Mouse (Mus musculus) forebrain, embryonic 15.5 days (tissue): ENCODE results near the gene Gm13539. TPM values are rescaled to one million over a fixed set of nuclear protein-coding genes. Genes with fewer than 3 reads are reported as not detected.
"Not testable (repeated sequence)": the region's sequence is repeated elsewhere in the genome, so short reads cannot be mapped to it uniquely, and the experiment has no call there.

Source experiments
- ATAC-seq: fragments of 200-750 bp; cut with Nextera tagmentation; replicated peaks from 2 replicates; pipeline ENCODE4 v1.8.0; 2017; ENCODE audit warnings: mild to moderate bottlenecking, moderate TSS enrichment, moderate library complexity
- H3K27ac ChIP-seq: fragments of 300-500 bp; sonication (generic); replicated peaks from 2 replicates; pipeline ENCODE4 v1.5.1; 2015; ENCODE audit warnings: mild to moderate bottlenecking, inconsistent platforms
- H3K27me3 ChIP-seq: fragments of 300-500 bp; sonication (generic); 2 replicates; pipeline ENCODE4 v1.6.1; 2015; ENCODE audit warnings: inconsistent platforms
- H3K36me3 ChIP-seq: fragments of 300-500 bp; sonication (generic); 2 replicates; pipeline ENCODE4 v1.6.1; 2015; ENCODE audit warnings: mild to moderate bottlenecking, inconsistent platforms
- H3K4me1 ChIP-seq: fragments of 300-500 bp; sonication (generic); 2 replicates; pipeline ENCODE4 v1.6.1; 2015; ENCODE audit warnings: inconsistent platforms
- H3K4me2 ChIP-seq: fragments of 300-500 bp; sonication (generic); replicated peaks from 2 replicates; pipeline ENCODE4 v1.6.1; 2015; ENCODE audit warnings: mild to moderate bottlenecking, inconsistent platforms
- H3K4me3 ChIP-seq: fragments of 300-500 bp; sonication (generic); 2 replicates; pipeline ENCODE4 v1.5.1; 2015; ENCODE audit warnings: mild to moderate bottlenecking, inconsistent platforms
- H3K9ac ChIP-seq: fragments of 300-500 bp; sonication (generic); replicated peaks from 2 replicates; pipeline ENCODE4 v1.6.1; 2015; ENCODE audit warnings: mild to moderate bottlenecking, inconsistent platforms
- H3K9me3 ChIP-seq: fragments of 300-500 bp; sonication (generic); 2 replicates; pipeline ENCODE4 v1.6.1; 2016; ENCODE audit warnings: inconsistent platforms
- WGBS: fragments of 180-500 bp; shearing (Covaris S2); methylation state at CpG from one replicate; pipeline ENCODE4 v1.1.7; 2015; ENCODE audit warnings: mixed read lengths; 5-methylcytosine and 5-hydroxymethylcytosine counted together
- polyA plus RNA-seq: library from polyadenylated mRNA; unstranded; fragments of >200 nt; fragmentation: Nextera tagmentation; extraction: Ambion mirVana; gene quantifications from 2 replicates; pipeline ENCODE4 v1.2.1, GENCODE M21; 2015

Gene Gm13539
- polyA plus RNA-seq = not detected in 2 replicates

DNA sequence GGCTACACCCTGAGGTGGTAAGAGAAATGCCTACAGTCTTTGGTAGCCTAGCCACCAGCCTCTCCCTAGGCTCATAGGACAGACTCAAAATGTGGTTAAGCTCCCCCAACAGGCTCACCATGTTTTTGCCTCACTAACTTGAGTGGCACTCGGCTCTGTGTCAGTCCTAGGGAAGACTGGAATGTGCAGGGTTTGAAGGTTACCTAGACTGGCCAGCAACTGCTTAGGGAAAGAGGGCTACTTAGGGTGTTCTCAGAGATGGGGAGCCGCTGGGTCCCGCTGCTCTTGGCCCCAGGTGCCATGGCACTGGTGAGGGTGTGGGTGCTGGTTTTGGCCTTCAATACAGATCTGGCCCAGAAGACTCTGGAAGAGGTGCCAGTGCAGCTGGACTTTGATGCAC lies at the start of gene Gm13539:
Gene Gm13539, plus strand, starts transcription at position 301 of the 400 bp plus-strand sequence.
- Histone ChIP-seq H3K9me3 (no peaks in the 10 kb centered on the region), H3K27ac (no peak within 1 kb of the TSS), H3K4me2 (no peak within 1 kb of the TSS), H3K27me3 (no peaks in the 10 kb centered on the region), H3K4me3 (no peak within 1 kb of the TSS), H3K4me1 (no peaks in the 10 kb centered on the region), H3K9ac (no peak within 1 kb of the TSS), H3K36me3 (no peaks in the 10 kb centered on the region)
- no peak for ATAC-seq
- 87% methylated on average over 3 of the region's 3 CpGs for WGBS

DNA sequence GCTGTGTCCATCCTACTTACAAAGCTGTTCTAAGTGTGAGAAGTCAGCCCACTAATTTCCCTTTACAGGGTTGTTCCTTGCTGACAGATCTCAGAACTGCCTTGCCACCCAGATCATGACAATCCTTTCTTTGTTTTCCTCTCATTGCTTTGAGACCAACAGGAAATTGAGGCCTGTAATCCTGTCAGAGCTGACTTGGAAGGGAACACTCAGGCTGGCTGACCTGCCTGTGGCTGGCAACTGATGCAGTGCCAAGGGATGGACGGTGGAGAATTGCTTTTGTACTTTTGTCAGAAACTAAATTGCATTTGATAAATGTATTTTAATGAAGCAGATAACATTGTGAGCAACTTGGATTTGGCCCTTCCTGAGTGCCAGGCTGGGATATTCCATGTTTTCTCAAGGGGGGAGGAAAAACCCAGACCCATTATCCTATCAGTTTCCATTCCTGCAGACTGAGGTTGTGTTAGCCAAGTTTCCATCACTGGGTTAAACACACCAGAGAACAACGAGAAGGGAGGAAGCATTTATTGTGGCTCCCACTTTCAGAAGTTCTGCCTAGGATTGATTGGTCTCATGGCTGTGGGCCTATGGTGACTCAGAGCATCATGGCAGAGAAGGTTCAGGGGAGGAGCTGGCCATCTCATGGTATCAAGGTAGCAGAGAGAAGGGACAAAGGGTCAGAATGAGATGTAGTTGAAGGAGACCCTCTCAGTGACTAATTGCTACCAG lies 48.7 kb upstream of the Gm13539 start:
- Histone ChIP-seq H3K9ac (no peak overlapping the region), H3K27me3 (no peaks in the 10 kb centered on the region), H3K4me1 (no peaks in the 10 kb centered on the region), H3K9me3 (no peaks in the 10 kb centered on the region), H3K36me3 (no peaks in the 10 kb centered on the region), H3K4me2 (no peak overlapping the region), H3K4me3 (no peak overlapping the region), H3K27ac (no peak overlapping the region)
- ATAC-seq = no peak
- 50% methylated on average over 2 of the region's 2 CpGs for WGBS

DNA sequence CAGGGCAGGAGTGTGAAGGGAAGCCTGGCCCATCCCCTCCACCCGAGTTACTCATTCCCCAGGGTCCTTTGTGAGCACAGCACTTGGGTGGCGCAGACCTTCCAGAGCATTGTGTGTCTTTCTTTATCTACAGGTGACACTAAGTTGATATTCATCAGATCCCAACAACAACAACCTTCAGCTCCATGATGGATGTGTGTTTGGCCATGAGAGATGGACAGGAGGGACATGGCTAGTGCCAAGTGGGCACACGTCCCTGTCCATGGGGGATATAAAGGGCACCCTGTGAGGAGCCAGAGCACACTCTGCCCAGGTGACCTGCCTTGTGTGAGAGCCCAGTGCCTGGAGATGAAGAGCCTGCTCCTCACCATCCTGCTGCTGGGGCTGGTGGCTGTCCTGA lies 45.3 kb upstream of the Gm13539 start, which contains the start of gene Obp2b:
Gene Obp2b, plus strand, starts transcription at position 301 of the 400 bp plus-strand sequence.
- not testable (repeated sequence) for ATAC-seq, H3K4me3 ChIP-seq, H3K9ac ChIP-seq, H3K27me3 ChIP-seq, H3K4me2 ChIP-seq, H3K9me3 ChIP-seq, H3K4me1 ChIP-seq, H3K27ac ChIP-seq, H3K36me3 ChIP-seq
- 84% methylated on average over 3 of the region's 3 CpGs for WGBS

- Histone ChIP-seq H3K27me3 (no peaks in the 10 kb centered on the region), H3K27ac (no peak overlapping the region), H3K4me1 (no peaks in the 10 kb centered on the region), H3K4me2 (no peak overlapping the region), H3K36me3 (no peaks in the 10 kb centered on the region), H3K9ac (no peak overlapping the region), H3K4me3 (no peak overlapping the region), H3K9me3 (no peaks in the 10 kb centered on the region)
- WGBS = 74% methylated on average over 1 of the region's 1 CpGs
- ATAC-seq = no peak
These were observed 40.4 kb upstream of the Gm13539 start for GRCm38 (mm10) chr2:25741671-25742070.

DNA sequence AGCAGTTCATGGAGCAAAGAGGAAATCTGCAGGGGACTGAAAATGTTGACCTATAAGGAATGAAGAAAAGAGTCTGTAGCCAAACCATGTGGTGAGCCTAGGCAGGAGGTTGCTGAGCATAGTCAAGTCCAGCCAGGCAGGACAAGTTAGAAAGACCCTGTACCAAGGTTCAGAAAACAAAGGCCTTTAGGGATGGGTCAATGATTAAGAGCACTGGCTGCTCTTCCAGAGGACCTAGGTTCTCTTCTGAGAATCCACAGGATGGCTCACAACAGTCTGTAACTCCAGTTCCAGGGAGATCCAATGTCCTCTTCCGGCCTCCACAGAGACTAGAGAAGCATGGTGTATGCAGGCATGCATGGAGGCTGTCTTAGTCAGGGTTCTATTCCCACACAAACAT lies 27.9 kb upstream of the Gm13539 start:
- H3K4me2 ChIP-seq = no peak overlapping the region
- H3K9ac ChIP-seq = no peak overlapping the region
- no peak overlapping the region for H3K27ac ChIP-seq
- no peaks in the 10 kb centered on the region for H3K4me1 ChIP-seq
- H3K4me3 ChIP-seq = no peak overlapping the region
- no peaks in the 10 kb centered on the region for H3K36me3 ChIP-seq
- H3K27me3 ChIP-seq = no peaks in the 10 kb centered on the region
- no peak for ATAC-seq
- 87% methylated on average over 1 of the region's 1 CpGs for WGBS
- H3K9me3 ChIP-seq = no peaks in the 10 kb centered on the region

DNA sequence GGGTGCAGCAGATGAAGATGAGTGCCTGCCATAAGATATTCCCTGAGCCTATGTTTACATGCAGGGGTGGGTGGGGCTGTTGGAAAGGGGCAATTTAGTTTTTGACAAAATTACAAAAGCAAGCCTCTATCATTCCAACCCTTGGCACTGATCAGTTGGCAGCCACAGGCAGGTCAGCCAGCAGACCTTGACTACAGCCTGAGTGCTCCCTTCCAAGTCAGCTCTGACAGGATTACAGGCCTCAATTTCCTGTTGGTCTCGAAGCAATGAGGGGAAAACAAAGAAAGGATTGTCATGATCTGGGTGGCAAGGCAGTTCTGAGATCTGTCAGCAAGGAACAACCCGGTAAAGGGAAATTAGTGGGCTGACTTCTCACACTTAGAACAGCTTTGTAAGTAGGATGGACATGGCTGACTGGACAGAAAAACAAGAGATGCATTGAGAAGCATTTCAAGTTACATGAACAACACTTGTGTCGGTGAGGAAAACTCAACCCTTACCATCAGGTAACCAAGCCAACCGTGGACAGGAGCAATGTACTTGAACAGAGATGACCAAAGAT lies 23.9 kb upstream of the Gm13539 start:
- Histone ChIP-seq H3K4me1 (no peaks in the 10 kb centered on the region), H3K9me3 (no peaks in the 10 kb centered on the region), H3K36me3 (no peaks in the 10 kb centered on the region), H3K27me3 (no peaks in the 10 kb centered on the region), H3K4me2 (no peak overlapping the region), H3K9ac (no peak overlapping the region), H3K4me3 (no peak overlapping the region), H3K27ac (no peak overlapping the region)
- 57% methylated on average over 4 of the region's 4 CpGs for WGBS
- no peak for ATAC-seq

DNA sequence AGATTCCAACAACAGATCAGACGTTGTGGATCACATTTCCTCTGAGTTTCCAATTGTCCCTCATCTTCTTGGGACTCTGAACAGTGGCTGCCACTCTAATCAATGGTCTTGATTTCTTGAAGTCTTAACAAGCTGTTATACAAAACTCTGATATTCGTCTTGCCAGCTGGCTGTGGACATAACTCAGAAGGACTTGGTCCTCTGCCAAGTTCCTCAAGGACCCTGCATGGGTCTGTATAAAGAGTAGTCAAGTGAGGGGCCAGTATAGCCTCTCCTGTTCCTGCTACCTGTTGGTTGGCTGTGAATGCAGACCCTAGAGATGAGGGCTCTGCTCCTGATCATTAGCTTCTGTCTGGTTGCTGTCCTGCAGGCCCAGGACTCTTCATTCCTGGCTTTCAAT lies 16.8 kb upstream of the Gm13539 start, which contains the start of gene Lcn3:
Gene Lcn3, plus strand, starts transcription at position 301 of the 400 bp plus-strand sequence.
- Histone ChIP-seq H3K27ac (no peak within 1 kb of the TSS), H3K4me1 (no peaks in the 10 kb centered on the region), H3K9ac (no peak within 1 kb of the TSS), H3K36me3 (no peaks in the 10 kb centered on the region), H3K27me3 (no peaks in the 10 kb centered on the region), H3K9me3 (no peaks in the 10 kb centered on the region), H3K4me3 (no peak within 1 kb of the TSS), H3K4me2 (no peak within 1 kb of the TSS)
- no peak for ATAC-seq
- WGBS = 47% methylated on average over 2 of the region's 2 CpGs

GRCm38 (mm10) chr2:25767764-25768163 lies 14.3 kb upstream of the Gm13539 start:
- Histone ChIP-seq H3K9me3 (no peaks in the 10 kb centered on the region), H3K4me2 (no peak overlapping the region), H3K9ac (no peak overlapping the region), H3K27ac (no peak overlapping the region), H3K4me1 (no peaks in the 10 kb centered on the region), H3K36me3 (no peaks in the 10 kb centered on the region), H3K4me3 (no peak overlapping the region), H3K27me3 (no peaks in the 10 kb centered on the region)
- WGBS = 89% methylated on average over 4 of the region's 4 CpGs
- no peak for ATAC-seq

GRCm38 (mm10) chr2:25773507-25773906 lies 8.6 kb upstream of the Gm13539 start:
- no peaks in the 10 kb centered on the region for H3K36me3 ChIP-seq

GRCm38 (mm10) chr2:25774640-25775039 lies 7.4 kb upstream of the Gm13539 start:
- Histone ChIP-seq H3K27ac (no peak overlapping the region), H3K27me3 (no peaks in the 10 kb centered on the region), H3K4me1 (no peaks in the 10 kb centered on the region), H3K4me3 (no peak overlapping the region), H3K9me3 (no peaks in the 10 kb centered on the region), H3K4me2 (no peak overlapping the region), H3K9ac (no peak overlapping the region), H3K36me3 (no peaks in the 10 kb centered on the region)
- 87% methylated on average over 2 of the region's 2 CpGs for WGBS
- no peak for ATAC-seq

More at GRCm38 (mm10) chr2:25773507-25773906, 8.6 kb upstream of the Gm13539 start:
- Histone ChIP-seq H3K9ac (no peak overlapping the region), H3K4me3 (no peak overlapping the region), H3K27me3 (no peaks in the 10 kb centered on the region), H3K4me2 (no peak overlapping the region), H3K27ac (no peak overlapping the region), H3K9me3 (no peaks in the 10 kb centered on the region), H3K4me1 (no peaks in the 10 kb centered on the region)
- no peak for ATAC-seq
- 89% methylated on average over 2 of the region's 2 CpGs for WGBS

- H3K27ac ChIP-seq = no peak overlapping the region
- no peak overlapping the region for H3K9ac ChIP-seq
- H3K9me3 ChIP-seq = no peaks in the 10 kb centered on the region
- ATAC-seq = no peak
- WGBS = 56% methylated on average over 3 of the region's 3 CpGs
- H3K4me1 ChIP-seq = no peaks in the 10 kb centered on the region
- no peaks in the 10 kb centered on the region for H3K27me3 ChIP-seq
- no peak overlapping the region for H3K4me2 ChIP-seq
- H3K36me3 ChIP-seq = no peaks in the 10 kb centered on the region
- no peak overlapping the region for H3K4me3 ChIP-seq
These were observed 6.1 kb upstream of the Gm13539 start for GRCm38 (mm10) chr2:25775991-25776390.

DNA sequence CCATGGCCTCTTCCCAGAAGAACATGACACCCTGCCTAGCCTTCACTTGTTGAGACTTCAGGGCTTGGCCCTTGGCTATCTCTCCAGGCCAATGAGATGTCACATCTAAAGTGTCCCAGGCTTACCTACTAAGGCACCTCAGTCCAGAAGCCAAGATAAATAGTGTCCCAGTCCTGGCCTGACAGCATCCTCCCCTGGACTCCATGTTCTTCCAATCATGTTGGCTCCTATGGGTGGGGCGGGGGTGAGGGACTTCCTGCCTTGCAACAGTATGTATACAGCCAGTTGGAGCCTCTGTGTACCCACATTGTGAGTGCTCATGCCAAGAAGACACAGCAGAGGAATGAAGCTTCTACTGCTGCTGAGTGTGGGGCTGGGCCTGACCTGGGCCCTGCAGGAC lies 5.3 kb upstream of the Gm13539 start, which contains the start of gene Lcn11:
Gene Lcn11, plus strand, starts transcription at position 301 of the 400 bp plus-strand sequence.
- no peak for ATAC-seq
- H3K4me1 ChIP-seq = no peaks in the 10 kb centered on the region
- H3K4me3 ChIP-seq = no peak within 1 kb of the TSS
- H3K36me3 ChIP-seq = no peaks in the 10 kb centered on the region
- no peak within 1 kb of the TSS for H3K9ac ChIP-seq
- H3K27ac ChIP-seq = no peak within 1 kb of the TSS
- H3K27me3 ChIP-seq = no peaks in the 10 kb centered on the region
- H3K9me3 ChIP-seq = no peaks in the 10 kb centered on the region
- WGBS = 88% methylated on average over 1 of the region's 1 CpGs
- no peak within 1 kb of the TSS for H3K4me2 ChIP-seq
